Mouse (Mus musculus): ENCODE measurements around the gene Tnip3.

The Tnip3 gene

GRCm38 (mm10) chr6:65525192-65525591 is at the start of gene Tnip3:
Gene Tnip3, plus strand, starts transcription at chr6:65525313.
- no peak for DNase-seq

DNA sequence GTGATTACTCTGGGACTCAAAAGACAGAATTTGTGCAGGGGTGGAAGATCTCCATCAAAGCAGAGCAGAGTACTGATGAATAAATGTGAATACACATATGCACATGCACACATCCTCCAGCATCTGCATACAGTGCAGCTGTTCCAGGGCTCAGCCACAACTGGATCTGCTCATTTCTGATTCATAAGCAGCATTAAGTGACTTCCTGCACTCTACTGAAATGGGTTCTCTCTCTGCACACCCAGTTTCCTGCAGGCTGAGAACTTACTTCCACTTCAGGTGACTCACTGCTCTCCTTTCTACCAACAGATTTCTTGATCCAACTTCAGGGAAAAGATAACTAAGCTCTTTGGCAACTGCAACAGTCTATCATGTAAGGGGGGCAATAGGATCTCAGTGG is 26.3 kb upstream of the Tnip3 start:
- DNase-seq, result no peak

- peak; percentile 54 for DNase-seq
Observed at GRCm38 (mm10) chr6:65510051-65510669, 15.0 kb upstream of the Tnip3 start.

GRCm38 (mm10) chr6:65513813-65514212 is 11.3 kb upstream of the Tnip3 start:
- no peak for DNase-seq

- DNase-seq, result no peak
Observed at GRCm38 (mm10) chr6:65516759-65517158, 8.4 kb upstream of the Tnip3 start.

- no peak for DNase-seq
Observed at GRCm38 (mm10) chr6:65520821-65521220, 4.3 kb upstream of the Tnip3 start.

DNA sequence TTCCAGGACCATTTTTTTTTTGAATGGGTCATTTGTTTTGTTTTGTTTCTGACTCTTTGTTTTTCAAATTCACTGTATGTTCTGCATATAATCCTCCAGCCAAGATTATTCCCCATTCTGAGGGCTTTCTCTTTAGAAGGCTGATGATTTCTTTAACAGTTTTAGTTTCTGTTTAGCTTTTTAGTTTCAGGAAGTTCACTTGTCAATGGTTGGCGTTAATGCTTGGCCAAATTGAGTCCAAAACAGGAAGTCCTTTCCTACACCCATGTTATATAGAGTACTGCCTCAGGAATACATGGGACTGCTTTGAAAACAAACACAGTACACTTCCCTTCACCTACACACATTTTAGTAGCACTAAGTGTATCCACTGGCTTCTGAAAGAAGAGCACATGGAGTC is 2.8 kb downstream of the Tnip3 start:
- no peak for DNase-seq

- no peak for DNase-seq
Observed at GRCm38 (mm10) chr6:65531232-65531848, 6.2 kb downstream of the Tnip3 start.

GRCm38 (mm10) chr6:65533687-65534086 is 8.6 kb downstream of the Tnip3 start:
- no peak for DNase-seq

DNA sequence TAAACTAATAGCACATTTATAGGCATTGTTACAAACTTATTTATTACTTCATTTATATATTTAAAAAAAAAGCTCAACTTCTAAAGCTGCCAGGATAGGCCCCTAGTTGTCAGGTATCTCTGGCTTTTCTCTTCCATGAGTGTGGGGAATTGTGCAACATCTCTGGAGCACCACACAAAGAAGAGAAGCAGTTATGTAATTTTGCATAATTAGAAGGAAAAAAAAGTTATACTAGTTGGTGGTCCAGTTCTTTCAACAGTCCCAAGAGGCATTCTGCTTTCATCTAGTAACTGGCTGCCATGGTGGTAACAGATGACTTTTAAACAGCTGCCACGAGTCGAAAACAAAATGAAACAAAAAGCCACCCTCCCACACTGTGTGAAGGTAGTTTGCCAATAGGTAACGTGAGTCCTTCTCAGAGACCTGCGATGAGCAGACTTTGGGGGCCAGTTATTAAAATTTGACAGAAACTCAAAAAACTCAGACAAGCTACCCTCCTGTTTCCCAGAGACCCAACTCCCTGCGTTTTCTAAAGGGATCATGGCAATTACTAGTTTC is 12.3 kb downstream of the Tnip3 start:
- no peak for DNase-seq

DNA sequence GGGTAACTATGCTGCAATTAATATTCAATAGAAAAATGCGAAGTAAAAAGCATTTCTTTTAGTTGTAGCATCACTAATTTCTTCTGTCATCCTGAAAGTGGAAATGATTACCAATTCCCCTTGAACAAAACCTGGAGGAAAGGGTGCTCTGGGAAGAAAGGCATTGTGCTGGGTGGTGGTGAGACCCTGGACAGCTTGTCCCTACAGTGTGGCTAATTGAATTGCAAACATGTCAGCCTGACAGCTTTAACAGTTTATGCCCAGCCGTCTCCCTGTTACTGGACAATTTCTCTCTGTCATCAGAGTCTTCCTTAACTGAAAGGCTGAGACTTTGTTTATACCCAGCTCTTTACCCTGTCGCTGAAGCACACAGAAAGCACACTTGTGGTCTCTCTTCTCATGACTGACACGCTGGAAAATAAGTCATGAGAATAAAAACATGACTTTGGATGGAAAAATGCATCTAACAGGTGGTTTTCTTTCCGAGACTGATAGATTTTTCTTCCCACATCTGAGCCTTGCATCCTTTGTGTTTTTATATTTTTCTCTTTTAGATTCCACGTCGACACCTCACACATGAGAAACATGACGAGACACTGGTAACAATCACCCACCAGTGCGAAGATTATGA is 13.0 kb downstream of the Tnip3 start:
- no peak for DNase-seq

- no peak for DNase-seq
Observed at GRCm38 (mm10) chr6:65538921-65539320, 13.8 kb downstream of the Tnip3 start.

GRCm38 (mm10) chr6:65540138-65540537 is 15.0 kb downstream of the Tnip3 start:
- DNase-seq, result no peak

GRCm38 (mm10) chr6:65541094-65541493 is 16.0 kb downstream of the Tnip3 start:
- no peak for DNase-seq

- no peak for DNase-seq
Observed at GRCm38 (mm10) chr6:65542391-65542790, 17.3 kb downstream of the Tnip3 start.

DNA sequence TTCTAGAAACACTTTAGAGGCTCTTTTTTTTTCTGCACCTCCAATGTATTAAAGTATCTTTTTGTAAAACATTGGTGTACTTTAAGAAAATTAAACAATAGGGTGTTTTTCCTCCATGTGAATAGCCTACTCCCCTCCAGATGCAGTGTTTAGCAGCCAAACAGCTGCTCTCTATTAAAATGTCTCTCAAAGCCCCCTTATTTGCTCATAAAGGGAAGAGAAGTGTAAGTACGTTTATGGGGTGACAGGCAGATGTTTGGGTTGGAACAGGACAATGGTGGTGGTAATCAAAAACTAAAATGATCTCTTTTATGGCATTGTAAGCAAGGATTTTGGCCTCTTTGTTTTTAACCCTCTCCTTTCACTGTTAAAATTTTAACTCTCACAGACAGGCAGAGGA is 17.8 kb downstream of the Tnip3 start:
- no peak for DNase-seq

DNA sequence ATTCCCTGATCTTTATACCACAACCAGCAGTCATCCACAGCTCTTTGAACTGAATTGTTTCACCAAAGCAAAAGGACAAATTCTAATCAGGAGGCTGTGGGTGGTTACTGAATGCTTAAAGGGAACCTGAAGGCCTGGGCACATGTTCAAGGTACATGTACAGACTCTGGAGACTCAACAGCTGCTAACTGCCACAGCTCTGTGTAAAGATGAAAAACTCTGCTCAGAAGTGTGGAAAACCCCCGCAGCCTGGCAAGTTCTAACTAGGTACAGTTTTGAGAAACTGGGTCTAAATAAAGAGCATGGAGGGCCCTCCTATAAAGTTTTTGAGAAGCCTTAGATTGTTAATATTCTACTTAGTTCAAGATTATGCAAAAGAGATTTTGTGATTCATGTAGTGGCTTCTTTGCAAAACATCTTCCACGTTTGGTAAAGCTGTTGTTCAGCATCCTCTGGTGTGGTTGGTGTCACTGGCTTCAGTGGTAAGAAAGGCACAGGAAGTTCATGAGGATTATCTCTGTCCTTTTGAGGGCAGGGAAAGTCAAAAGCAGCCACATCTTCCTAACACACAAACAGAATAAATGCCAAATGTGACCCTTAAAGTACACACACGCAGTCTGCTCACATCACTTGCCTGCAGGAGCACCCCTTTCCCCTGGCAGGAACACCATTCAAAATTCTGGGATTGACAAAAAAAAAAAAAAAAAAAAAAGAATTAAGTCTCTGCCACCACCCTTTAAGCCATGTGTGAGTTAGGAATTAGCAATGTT is 39.0 kb downstream of the Tnip3 start:
- DNase-seq, result no peak

GRCm38 (mm10) chr6:65564657-65565039 is 39.5 kb downstream of the Tnip3 start:
- DNase-seq, result no peak

- peak; percentile 12 for DNase-seq
Observed at GRCm38 (mm10) chr6:65569741-65570140, 44.6 kb downstream of the Tnip3 start.

DNA sequence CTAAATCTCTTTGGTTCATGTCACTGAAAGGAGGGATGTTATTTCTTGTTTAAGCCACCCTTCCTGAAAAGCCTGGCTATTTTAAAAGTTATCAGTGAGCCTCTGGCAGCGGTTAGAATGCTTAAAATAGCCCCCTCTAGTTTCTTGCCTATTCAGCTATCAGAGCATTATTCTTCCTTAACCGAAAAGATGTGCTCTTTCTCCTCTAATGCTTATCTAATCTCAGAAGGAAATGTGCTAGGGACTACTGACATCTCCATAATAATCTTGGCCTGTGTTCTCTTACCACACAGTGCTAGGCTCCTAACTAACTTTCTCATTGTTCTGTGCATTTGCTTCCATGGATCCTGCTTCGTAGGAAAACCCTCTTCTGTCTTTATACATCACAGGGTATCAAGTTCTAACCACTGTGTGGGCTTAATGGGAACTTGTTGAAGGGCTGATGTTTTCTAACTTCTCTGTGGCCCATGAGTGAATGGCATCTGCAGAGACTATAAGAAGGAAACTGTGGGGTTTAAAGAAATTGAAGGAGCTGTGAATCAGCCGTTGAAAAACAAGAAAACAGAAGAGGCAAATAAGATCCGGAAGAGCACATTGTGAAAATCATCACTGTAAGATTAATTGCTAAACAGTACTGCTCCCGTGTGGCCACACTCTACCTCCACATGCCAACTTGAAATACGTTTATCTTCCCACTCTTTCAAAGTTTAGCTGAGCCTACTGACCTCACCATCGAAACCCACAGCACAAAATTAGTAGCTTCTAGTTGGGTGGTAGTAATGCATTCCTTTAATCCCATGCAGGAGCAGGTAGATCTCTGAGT is 53.2 kb downstream of the Tnip3 start:
- no peak for DNase-seq

DNA sequence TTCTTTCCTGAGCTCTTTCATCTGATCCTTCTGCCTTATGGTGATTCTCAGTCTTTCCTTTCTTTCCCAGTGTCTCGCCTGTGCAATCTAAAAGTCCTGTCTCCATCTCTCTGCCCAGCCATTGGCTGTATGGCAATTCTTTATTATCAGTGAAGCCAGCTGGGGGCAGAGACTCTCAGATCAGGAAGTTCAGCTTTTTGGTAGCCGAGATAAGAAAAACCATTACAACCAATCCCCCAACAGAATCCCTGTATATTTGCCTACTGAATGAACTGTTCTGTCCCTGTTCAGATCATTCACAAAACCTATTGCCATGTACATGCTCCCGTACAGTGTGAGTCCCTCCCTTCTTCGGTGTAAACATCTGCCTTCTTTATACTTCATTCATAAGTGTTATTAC is 57.9 kb downstream of the Tnip3 start:
- no peak for DNase-seq

DNA sequence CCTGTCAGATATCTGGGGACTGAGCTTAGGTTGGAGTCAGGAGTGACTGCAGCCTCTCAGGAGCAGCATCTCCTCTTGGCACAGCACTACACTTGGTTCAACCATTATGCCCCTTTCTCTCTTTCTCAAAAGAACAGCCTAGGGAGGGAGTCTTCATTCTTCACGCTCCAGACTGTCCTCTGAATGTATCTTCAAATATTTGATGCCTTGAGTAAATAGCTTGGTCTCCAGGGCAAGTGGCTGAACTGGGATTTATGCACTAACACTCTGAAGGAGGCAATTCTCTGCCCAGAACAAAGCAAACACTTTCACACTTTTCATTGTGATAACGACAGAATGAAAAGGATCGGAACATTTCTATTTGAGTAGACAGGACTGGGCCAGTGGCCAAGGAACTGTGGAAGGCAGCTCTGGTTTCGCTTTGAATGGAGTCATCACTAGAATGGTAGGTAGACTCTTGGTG is 59.8 kb downstream of the Tnip3 start:
- no peak for DNase-seq

All from cerebellum, adult 8-10 months (tissue).